Mouse (Mus musculus) spleen, adult 2 months (tissue): Measurements from ENCODE around the gene Gm3542. TPM values are rescaled to one million over a fixed set of nuclear protein-coding genes. Genes with fewer than 3 reads are reported as not detected.
"Not testable (repeated sequence)": the region's sequence is repeated elsewhere in the genome, so short reads cannot be mapped to it uniquely, and the experiment has no call there.

Experiments
- DNase-seq, 2 experiments: peaks; one replicate each; pipeline versions ENCODE4 v3.0.0 to v3.0.0-alpha.2; 2012 to 2021; ENCODE audit warnings: low spot score in 2 of 2, low read depth in 1 of 2
- H3K27ac ChIP-seq: fragments of 200-500 bp; 2 replicates; pipeline ENCODE4 v1.5.1; 2012; ENCODE audit warnings: low read length, inconsistent platforms; ENCODE audit not compliant: insufficient read depth
- H3K27me3 ChIP-seq: fragments of 200-500 bp; 2 replicates; pipeline ENCODE4 v1.6.1; 2012; ENCODE audit warnings: mild to moderate bottlenecking, moderate library complexity, low read length, inconsistent platforms; ENCODE audit not compliant: control insufficient read depth, insufficient read depth
- H3K36me3 ChIP-seq: fragments of 200-500 bp; 2 replicates; pipeline ENCODE4 v1.6.1; 2012; ENCODE audit warnings: mild to moderate bottlenecking, low read length, inconsistent platforms; ENCODE audit not compliant: control insufficient read depth, insufficient read depth
- H3K4me1 ChIP-seq: fragments of 200-500 bp; 2 replicates; pipeline ENCODE4 v1.6.1; 2011; ENCODE audit warnings: inconsistent platforms; ENCODE audit not compliant: control insufficient read depth, insufficient read depth, insufficient read length
- H3K4me3 ChIP-seq: fragments of 200-500 bp; 2 replicates; pipeline ENCODE4 v1.5.1; 2011; ENCODE audit warnings: mild to moderate bottlenecking, inconsistent platforms; ENCODE audit not compliant: insufficient read depth, insufficient read length; ENCODE audit errors: extremely low read depth
- WGBS: fragments of 180-500 bp; shearing (Covaris S2); methylation state at CpG from one replicate; pipeline ENCODE4 v1.1.7; 2018; 5-methylcytosine and 5-hydroxymethylcytosine counted together
- polyA plus RNA-seq: library from polyadenylated mRNA; depleted of rRNA; stranded (reverse); fragments of >200 nt; gene quantifications from 2 replicates; pipeline ENCODE4 v1.2.3, GENCODE M21; 2012; rRNA removed

Gene Gm3542
- not detected in 2 replicates for polyA plus RNA-seq

GRCm38 (mm10) chr14:5334828-5335227, at the start of gene Gm3542:
TSS of gene Gm3542 (minus strand) at chr14:5334928.
- not testable (repeated sequence) for H3K4me3 ChIP-seq, H3K36me3 ChIP-seq, DNase-seq, H3K27me3 ChIP-seq, H3K27ac ChIP-seq, H3K4me1 ChIP-seq
- no CpG with 5 or more reads among the region's 2 CpGs for WGBS

Other genes with a start within 250 kb of the Gm3542 start
- not detected in 2 replicates for gene Gm8279, start 203.4 kb downstream of the Gm3542 start, polyA plus RNA-seq
- not detected in 2 replicates for gene Gm3317, start 170.4 kb downstream of the Gm3542 start, polyA plus RNA-seq
- not detected in 2 replicates for gene Gm8271, start 149.1 kb downstream of the Gm3542 start, polyA plus RNA-seq
- gene Gm3526, start 74.3 kb downstream of the Gm3542 start, polyA plus RNA-seq, result not detected in 2 replicates
- not detected in 2 replicates for gene Gm3500, start 54.1 kb upstream of the Gm3542 start, polyA plus RNA-seq
- 0.09 TPM in 2 replicates for gene Gm3194, start 120.5 kb upstream of the Gm3542 start, polyA plus RNA-seq
- not detected in 2 replicates for gene Gm8246, start 142.9 kb upstream of the Gm3542 start, polyA plus RNA-seq
- gene Gm3187, start 149.3 kb upstream of the Gm3542 start, polyA plus RNA-seq, result not detected in 2 replicates
- gene Gm3488, start 166.7 kb upstream of the Gm3542 start, polyA plus RNA-seq, result not detected in 2 replicates
- gene Gm3532, start 203.6 kb upstream of the Gm3542 start, polyA plus RNA-seq, result not detected in 2 replicates